Mouse (Mus musculus): ENCODE measurements around the gene Fyn.

Gene Fyn

GRCm38 (mm10) chr10:39576466-39576865 lies 207.8 kb downstream of the Fyn start:
- DNase-seq = no peak

GRCm38 (mm10) chr10:39580477-39580876 lies 211.8 kb downstream of the Fyn start:
- no peak for DNase-seq

DNA sequence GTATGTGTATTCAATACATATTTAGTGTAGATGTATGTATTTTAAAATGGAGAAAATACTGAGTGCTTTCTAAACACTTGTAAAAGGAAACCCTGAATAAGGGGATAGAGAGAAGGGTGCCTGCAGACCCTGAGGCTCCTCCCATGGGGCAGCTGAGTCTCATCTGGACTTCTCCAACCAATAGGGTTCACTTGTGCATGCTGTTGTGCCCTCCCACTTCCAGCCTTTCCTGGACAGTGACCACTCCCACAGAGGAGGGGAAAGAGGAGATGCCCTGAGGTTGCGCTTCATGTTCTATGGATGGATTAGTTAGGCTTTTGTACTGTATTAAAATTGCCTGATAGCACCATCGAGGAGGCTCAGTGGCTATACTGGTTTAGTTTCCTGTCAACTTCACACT lies 213.7 kb downstream of the Fyn start:
- no peak for DNase-seq

DNA sequence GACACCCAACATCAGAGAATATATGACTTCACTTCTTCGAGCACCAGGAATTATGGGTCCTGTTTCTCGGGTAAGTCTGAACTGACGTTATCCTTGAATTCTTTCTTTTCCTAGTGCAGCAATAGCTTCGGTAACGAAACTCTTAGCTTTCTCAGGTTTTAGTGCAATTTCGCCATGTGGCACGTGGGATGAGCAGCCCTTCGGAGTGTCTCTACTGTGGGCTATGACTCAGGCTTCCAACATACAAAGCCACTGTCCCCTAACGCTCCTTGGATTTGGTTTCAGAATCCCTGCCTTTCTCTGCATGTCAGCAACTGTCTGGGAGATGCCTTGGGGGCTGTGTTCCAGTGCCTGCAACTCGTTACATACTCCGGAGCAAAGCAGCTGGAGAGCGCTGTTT lies 215.1 kb downstream of the Fyn start:
- DNase-seq = no peak

- DNase-seq = no peak
Observed at GRCm38 (mm10) chr10:39587290-39587925, 218.8 kb downstream of the Fyn start.

- no peak for DNase-seq
Observed at GRCm38 (mm10) chr10:39587973-39588746, 219.5 kb downstream of the Fyn start.

- DNase-seq = no peak
Observed at GRCm38 (mm10) chr10:39589765-39590546, 221.3 kb downstream of the Fyn start.

GRCm38 (mm10) chr10:39590629-39591028 lies 222.0 kb downstream of the Fyn start:
- DNase-seq = no peak

DNA sequence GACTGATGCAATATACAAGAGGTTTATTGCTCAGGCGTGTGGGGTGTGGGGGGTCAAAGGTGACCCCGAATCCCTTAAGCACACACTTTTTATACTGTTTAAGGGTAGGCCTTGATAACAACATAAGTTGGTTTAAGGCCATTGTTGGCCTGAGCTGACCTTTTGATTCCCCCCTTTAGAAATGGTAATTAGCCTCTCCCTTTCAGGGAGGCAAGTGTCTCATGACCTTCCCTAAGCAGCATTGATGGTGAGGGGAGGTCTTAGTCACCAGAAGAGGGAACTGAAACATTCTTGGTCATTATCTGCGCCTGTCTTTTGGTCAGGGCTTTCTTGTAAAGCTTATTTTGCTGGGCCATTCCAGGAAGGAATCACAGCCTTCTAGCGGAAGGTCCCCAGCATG lies 223.8 kb downstream of the Fyn start:
- no peak for DNase-seq

DNA sequence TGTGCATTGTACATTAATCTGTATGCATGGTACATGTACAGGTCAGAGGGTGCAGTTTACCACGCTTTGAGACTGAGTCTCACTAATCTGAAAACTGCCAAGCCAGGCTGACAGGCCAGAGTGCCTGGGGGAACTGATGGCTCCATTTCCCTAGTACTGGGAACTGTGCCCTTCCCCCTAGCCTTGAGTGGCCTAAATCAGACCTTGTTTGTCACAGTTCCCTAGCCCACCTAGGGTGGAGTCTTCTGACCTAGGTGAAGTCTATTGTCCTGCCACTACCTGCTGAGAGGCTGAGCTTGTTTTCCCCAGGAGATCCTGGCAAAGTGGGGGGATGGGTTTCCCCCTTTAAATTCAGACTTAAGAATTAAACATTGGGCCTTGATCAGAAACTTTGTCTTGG lies 226.1 kb downstream of the Fyn start:
- DNase-seq = no peak

GRCm38 (mm10) chr10:39595862-39596261 lies 227.2 kb downstream of the Fyn start:
- no peak for DNase-seq

GRCm38 (mm10) chr10:39597116-39597791 lies 228.6 kb downstream of the Fyn start:
- DNase-seq = no peak

GRCm38 (mm10) chr10:39597792-39598183 lies 229.1 kb downstream of the Fyn start:
- DNase-seq = no peak

DNA sequence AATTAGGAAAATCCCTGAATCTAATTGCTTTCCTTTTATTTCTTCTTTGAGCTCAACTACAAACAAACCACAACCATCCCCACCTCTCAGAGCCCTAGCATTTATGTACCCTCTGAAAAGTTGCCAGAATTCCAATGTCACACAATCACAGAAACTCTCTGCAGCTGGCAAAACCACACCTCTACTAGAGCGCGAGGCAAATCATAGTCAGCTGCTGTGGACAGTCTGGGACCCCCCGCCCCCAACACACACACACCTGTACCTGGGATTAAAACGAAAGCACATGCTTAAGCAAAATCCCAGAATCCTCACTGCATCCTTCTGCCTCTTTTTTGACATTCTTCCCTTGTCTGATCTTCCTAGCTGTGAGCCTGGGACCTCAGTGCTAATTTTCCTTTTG lies 230.9 kb downstream of the Fyn start:
- no peak for DNase-seq

DNA sequence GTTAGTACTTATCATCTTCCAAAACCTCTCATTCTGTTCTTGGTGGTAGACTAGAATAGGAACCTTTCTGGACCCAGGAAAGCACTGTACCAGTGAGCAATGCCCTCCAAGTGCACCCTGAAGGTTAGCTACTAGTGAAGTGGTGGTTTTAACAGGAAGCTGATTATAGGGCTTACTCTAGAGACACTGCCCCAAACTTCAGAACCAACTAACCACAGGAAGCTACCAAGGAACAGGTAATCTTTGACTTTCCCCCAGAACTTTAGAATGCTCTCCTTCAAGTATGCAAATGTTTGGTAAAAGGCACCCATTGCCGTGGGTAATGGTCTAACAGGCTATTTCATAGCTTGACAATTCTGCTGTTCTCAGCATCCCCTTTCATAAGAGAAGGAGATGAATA lies 231.5 kb downstream of the Fyn start:
- DNase-seq = no peak

GRCm38 (mm10) chr10:39601068-39601467 lies 232.4 kb downstream of the Fyn start:
- peak; percentile 46 to 56 for DNase-seq

GRCm38 (mm10) chr10:39606434-39606833 lies 237.8 kb downstream of the Fyn start:
- DNase-seq = no peak

GRCm38 (mm10) chr10:39611234-39611633 lies 242.6 kb downstream of the Fyn start:
- no peak for DNase-seq

- DNase-seq = no peak
Observed at GRCm38 (mm10) chr10:39612131-39612530, 243.5 kb downstream of the Fyn start.

DNA sequence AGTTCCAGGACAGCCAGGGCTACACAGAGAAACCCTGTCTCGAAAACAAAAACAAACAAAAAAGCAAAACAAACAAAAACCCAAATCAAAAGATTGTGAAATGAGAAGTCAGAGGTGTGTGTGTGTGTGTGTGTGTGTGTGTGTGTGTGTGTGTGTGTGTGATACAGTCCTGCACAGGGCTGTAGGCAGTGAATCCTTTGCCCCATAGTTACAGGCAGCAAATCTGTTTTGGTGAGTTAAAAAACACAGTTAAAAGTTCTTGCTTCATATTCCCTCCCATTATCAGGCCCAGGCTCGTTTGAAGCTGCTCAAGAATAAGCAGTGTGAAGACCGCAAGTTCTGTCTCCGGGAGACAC lies 244.0 kb downstream of the Fyn start, which contains the start of gene Traf3ip2:
Gene Traf3ip2 (plus strand): TSS at position 302 of the 356 bp plus-strand sequence.
- no peak for DNase-seq

- peak; percentile 77 to 89 for DNase-seq
Observed at GRCm38 (mm10) chr10:39612989-39613831, 244.6 kb downstream of the Fyn start.

GRCm38 (mm10) chr10:39613973-39614372 lies 245.3 kb downstream of the Fyn start:
- DNase-seq = no peak

Measured in kidney, postnatal 4 days (tissue).